ENCODE assay signal across 8 mouse cellular contexts in genomic region chr9:102933925-102934721, GRCm38 (mm10). TPM values are rescaled to one million over a fixed set of nuclear protein-coding genes. Genes with fewer than 3 reads are reported as not detected.
DNase-seq lines count a peak whose midpoint lies in the region; ATAC-seq and TF ChIP-seq lines count a peak whose summit lies in the region.

No protein-coding gene starts in this region.

- no peak for TF ChIP-seq CTCF in cerebellum, adult 2 months (IDR thresholded peaks at IDR 0.05; ENCODE audit: borderline replicate concordance, insufficient read depth, low read depth, low read length)
- TF ChIP-seq CTCF in gastrocnemius, adult 2 months (IDR thresholded peaks at IDR 0.05) = no peak

- no peaks in the 10 kb centered on the region for H3K4me1 ChIP-seq in cerebellum, adult 2 months (ENCODE audit: control insufficient read depth, insufficient read depth, low read length)
- 0 out of 2 replicates have a peak, but pooled peaks cover 7% of the 10 kb centered on the region for H3K4me1 ChIP-seq in intestine, embryonic 16.5 days (ENCODE audit: control insufficient read depth, insufficient read depth, low read length)

- H3K4me3 ChIP-seq in cerebellum, adult 2 months (replicated peaks; ENCODE audit: insufficient read depth, low read depth, low read length) = peak overlapping the region; percentile 9
- peak overlapping the region; percentile 33 for H3K4me3 ChIP-seq in intestine, embryonic 16.5 days (ENCODE audit: low read length)
- H3K4me3 ChIP-seq in gastrocnemius, adult 2 months = no peak overlapping the region

- H3K4me2 ChIP-seq in intestine, embryonic 16.5 days (ENCODE audit: low read depth, low read length) = peak overlapping the region; percentile 47

- no peak overlapping the region for H3K9ac ChIP-seq in intestine, embryonic 16.5 days (ENCODE audit: low read depth, low read length)

- WGBS in cerebellum, adult 2 months = 61% methylated on average over 20 of the region's 20 CpGs
- WGBS in intestine, embryonic 16.5 days = 24% methylated on average over 20 of the region's 20 CpGs

- no peaks in the 10 kb centered on the region for H3K9me3 ChIP-seq in intestine, embryonic 16.5 days (ENCODE audit: control insufficient read depth, low read length)

- DNase-seq in cerebellum, adult 2 months = no peak
- DNase-seq in cerebellum, postnatal 36 days = no peak
- DNase-seq in embryo, embryonic 10.5 days (ENCODE audit: low spot score) = peak; percentile 39
- DNase-seq in mesoderm, embryonic 11.5 days (ENCODE audit: low read depth, low spot score) = peak; percentile 27
- DNase-seq in gastrocnemius, postnatal 10 days = no peak
- no peak for DNase-seq in gastrocnemius, adult 2 months
- DNase-seq in urinary bladder, postnatal 10 days (ENCODE audit: low spot score) = no peak

- no peak for TF ChIP-seq POLR2A in cerebellum, adult 2 months (IDR thresholded peaks at IDR 0.05; ENCODE audit: borderline replicate concordance, insufficient read depth, low read length)

- H3K27me3 ChIP-seq in cerebellum, adult 2 months (ENCODE audit: control insufficient read depth, insufficient read depth, low read length) = no peaks in the 10 kb centered on the region
- H3K27me3 ChIP-seq in intestine, embryonic 16.5 days (replicated peaks; ENCODE audit: control insufficient read depth, insufficient read depth, low read length) = no peaks in the 10 kb centered on the region

- no peak overlapping the region for H3K27ac ChIP-seq in cerebellum, adult 2 months (ENCODE audit: insufficient read depth, low read length)
- peak overlapping the region; percentile 54 for H3K27ac ChIP-seq in intestine, embryonic 16.5 days (ENCODE audit: low read length)
- H3K27ac ChIP-seq in gastrocnemius, adult 2 months = no peak overlapping the region

- intact Hi-C loops in gastrocnemius, adult 2 months (cut with DNase I) = no loop called here

- peak; percentile 98 for ATAC-seq in intestine, embryonic 16.5 days

- H3K36me3 ChIP-seq in intestine, embryonic 16.5 days (ENCODE audit: control insufficient read depth, insufficient read depth, low read length) = no peaks in the 10 kb centered on the region

RNA-seq across cellular contexts. Expression of gene Slco2a1, which starts 54.4 kb away (rescaled TPM):
- polyA plus RNA-seq in cerebellum, adult 2 months (2012; rRNA removed) = 3.6 and 5.3 TPM in 2 replicates
- 15.2 and 18.8 TPM in 2 replicates for polyA plus RNA-seq in intestine, embryonic 16.5 days (2015; fragmentation: Nextera tagmentation; extraction: Ambion mirVana)
- 1 to 10 TPM in 1 of 2 experiments, under 1 TPM in 1; 0.92 to 1.8 TPM for total RNA-seq in gastrocnemius, postnatal 10 days (2021)
- total RNA-seq in gastrocnemius, adult 2 months (2021) = under 1 TPM; 0.59 to 0.84 TPM

Comparison
In these comparisons a context has a peak if more than half of its experiments do, and no peak if none do; other contexts are left out.
1. DNase-seq: peak in embryo, embryonic 10.5 days (single experiment) and mesoderm, embryonic 11.5 days (single experiment); none in cerebellum, adult 2 months (0 of 2), cerebellum, postnatal 36 days (0 of 2), gastrocnemius, postnatal 10 days (single experiment), gastrocnemius, adult 2 months (single experiment) and urinary bladder, postnatal 10 days (single experiment).